Comparison of ENCODE assay signal across 11 mouse cellular contexts in the genomic region with DNA sequence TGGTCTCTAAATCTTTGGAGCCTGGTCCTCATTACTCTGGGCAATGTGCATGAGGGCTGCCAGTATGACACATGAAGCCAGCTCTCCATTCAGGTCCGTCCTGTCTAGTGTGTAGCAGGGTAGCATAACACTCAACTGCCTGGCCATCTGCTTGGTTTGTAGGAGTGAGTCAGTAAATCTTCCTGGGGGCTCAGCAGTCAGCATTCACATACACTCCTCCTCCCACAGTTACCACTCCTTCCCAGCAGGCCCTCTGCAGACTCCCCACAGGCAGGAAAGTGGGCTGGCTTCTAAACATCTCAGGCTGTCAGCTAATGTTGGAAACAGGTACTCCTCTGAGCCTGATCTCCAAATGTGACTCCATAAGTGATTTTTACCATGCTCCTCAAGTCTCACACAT. TPM values are rescaled to one million over a fixed set of nuclear protein-coding genes. Genes with fewer than 3 reads are reported as not detected.
DNase-seq lines count a peak whose midpoint lies in the region; ATAC-seq lines count a peak whose summit lies in the region.
"Had no signal": no experiment of that assay in that cellular context is flagged by ENCODE, and none has a peak within 500 bp of the region (broad histone marks: within the 10 kb centered on the region; RNA-seq: fewer than 3 reads in every experiment).

No protein-coding gene starts in this region.

- H3K36me3 ChIP-seq in kidney, embryonic 15.5 days = no peaks in the 10 kb centered on the region

- no peak overlapping the region for H3K4me2 ChIP-seq in kidney, embryonic 15.5 days

- no peaks in the 10 kb centered on the region for H3K27me3 ChIP-seq in kidney, embryonic 15.5 days

- H3K4me1 ChIP-seq in kidney, embryonic 15.5 days = peaks cover 53% of the 10 kb centered on the region

- 0 out of 2 replicates have a peak overlapping the region, but pooled peaks have one; percentile 37 for H3K27ac ChIP-seq in kidney, embryonic 15.5 days
- H3K27ac ChIP-seq: hindbrain, postnatal 0 days had no signal

- peak; percentile 75 for ATAC-seq in kidney, embryonic 15.5 days (replicated peaks; ENCODE audit: low FRiP score)
- ATAC-seq: hindbrain, postnatal 0 days had no signal

- peak; percentile 10 for DNase-seq in embryo, embryonic 10.5 days (ENCODE audit: low spot score)
- no peak for DNase-seq in embryo, embryonic 11 days
- no peak for DNase-seq in kidney, postnatal 25 days
- DNase-seq in right cerebral cortex, postnatal 36 days (ENCODE audit: low spot score in 2 of 2) = peak; percentile 5 to 11
- no peak for DNase-seq in right cerebral cortex, postnatal 10 days (ENCODE audit: low spot score in 2 of 2)
- DNase-seq in ovary, postnatal 36 days (ENCODE audit: low spot score) = no peak
- no peak for DNase-seq in adrenal gland, postnatal 25 days
- DNase-seq: spleen, adult 18-20 months had no signal

- no peak overlapping the region for H3K4me3 ChIP-seq in kidney, embryonic 15.5 days (replicated peaks)
- H3K4me3 ChIP-seq: erythroblast, embryonic 14.5 days had no signal

- 32% methylated on average over 1 of the region's 1 CpGs for WGBS in kidney, embryonic 15.5 days

- H3K9ac ChIP-seq in kidney, embryonic 15.5 days = no peak overlapping the region

- H3K9me3 ChIP-seq in kidney, embryonic 15.5 days (replicated peaks) = no peaks in the 10 kb centered on the region

RNA-seq across cellular contexts. Expression of a gene that starts 30.3 kb away (rescaled TPM):
- polyA plus RNA-seq in kidney, embryonic 15.5 days (2015; fragmentation: Nextera tagmentation; extraction: Ambion mirVana) = 57.3 and 66.6 TPM in 2 replicates
- 35.4 and 48.9 TPM in 2 replicates for total RNA-seq in adrenal gland, postnatal 25 days (2021)

Comparison
In these comparisons a context has a peak if more than half of its experiments do, and no peak if none do; other contexts are left out.
1. DNase-seq: peak in embryo, embryonic 10.5 days (single experiment) and right cerebral cortex, postnatal 36 days (2 of 2); none in embryo, embryonic 11 days (single experiment), kidney, postnatal 25 days (0 of 2), right cerebral cortex, postnatal 10 days (0 of 2), ovary, postnatal 36 days (single experiment) and adrenal gland, postnatal 25 days (single experiment).